Mouse (Mus musculus): ENCODE data around the gene Gm2696.
"Not testable (repeated sequence)": the region's sequence is repeated elsewhere in the genome, so short reads cannot be mapped to it uniquely, and the experiment has no call there.

DNA sequence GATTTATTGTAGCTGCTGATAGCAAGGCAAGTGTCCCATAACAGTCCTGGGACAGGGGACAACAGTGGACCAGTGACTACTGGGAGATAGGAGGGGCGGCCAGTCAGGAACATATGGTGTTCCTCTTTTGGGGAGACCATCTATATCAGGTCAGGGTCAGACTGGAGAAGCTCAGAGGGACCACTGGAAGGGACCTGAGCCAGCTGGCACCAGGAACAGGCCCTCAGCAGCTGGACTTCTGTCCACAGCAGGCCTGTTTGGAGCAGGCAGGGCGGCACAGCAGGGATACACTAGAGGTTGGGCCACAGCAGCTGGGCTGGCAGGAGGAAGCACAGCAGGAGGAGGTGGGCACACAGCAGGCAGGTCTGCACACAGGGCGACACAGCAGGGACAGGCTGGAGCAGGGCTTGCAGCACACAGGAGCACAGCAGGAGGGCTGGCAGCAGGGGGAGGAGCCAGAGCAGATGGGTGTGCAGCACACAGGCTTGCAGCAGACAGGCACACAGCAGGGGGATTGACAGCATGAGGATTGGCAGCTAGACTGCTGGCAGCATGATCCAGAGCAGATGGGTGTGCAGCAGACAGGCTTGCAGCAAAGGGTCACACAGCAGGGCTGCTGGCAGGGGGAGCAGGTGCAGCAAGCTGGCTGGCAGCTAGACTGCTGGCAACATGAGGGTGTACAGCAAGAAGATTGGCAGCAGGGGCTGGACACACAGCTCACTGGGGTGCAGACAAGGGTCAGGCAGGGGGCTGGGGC is 16.1 kb upstream of the Gm2696 start:
- TF ChIP-seq CTCF, POLR2A (IDR thresholded peaks at IDR 0.05; ENCODE audit: extremely low read depth, insufficient read depth, low read length): not testable (repeated sequence)
